Mouse (Mus musculus) MEL (cell line): ENCODE data around the gene Vars. TPM values are rescaled to one million over a fixed set of nuclear protein-coding genes. Genes with fewer than 3 reads are reported as not detected.

Experiments
- DNase-seq: peaks from one replicate; pipeline ENCODE4 v3.0.0; 2011; ENCODE audit warnings: low read depth, low spot score
- H3K27ac ChIP-seq: 2 replicates; pipeline ENCODE4 v1.5.1; 2012; ENCODE audit warnings: low read depth, mild to moderate bottlenecking, control low read depth, low read length, moderate library complexity; ENCODE audit not compliant: control insufficient read depth
- H3K27me3 ChIP-seq, 2 experiments: fragments of 150-350 bp in 1 of 2; sonication (generic) in 1 of 2; 2 replicates each; pipeline ENCODE4 v1.6.1; 2012; ENCODE audit warnings: low read length in 2 of 2, mild to moderate bottlenecking in 2 of 2, improper control_type of control experiment in 1 of 2, moderate library complexity in 1 of 2; ENCODE audit not compliant: insufficient read depth in 2 of 2, control insufficient read depth in 1 of 2
- H3K36me3 ChIP-seq, 2 experiments: 2 replicates each; pipeline ENCODE4 v1.6.1; 2012 to 2014; ENCODE audit warnings: low read length in 2 of 2, improper control_type of control experiment in 1 of 2, inconsistent platforms in 1 of 2, mild to moderate bottlenecking in 1 of 2; ENCODE audit not compliant: insufficient read depth in 2 of 2, control insufficient read depth in 1 of 2
- H3K4me1 ChIP-seq, 2 experiments: fragments of 150-350 bp in 1 of 2; sonication (generic) in 1 of 2; 2 replicates each; pipeline ENCODE4 v1.6.1; 2012; ENCODE audit warnings: low read length in 2 of 2, improper control_type of control experiment in 1 of 2, mild to moderate bottlenecking in 1 of 2; ENCODE audit not compliant: insufficient read depth in 2 of 2, control insufficient read depth in 1 of 2
- H3K4me3 ChIP-seq, 2 experiments: fragments of 150-350 bp in 1 of 2; sonication (generic) in 1 of 2; 2 replicates each; pipeline ENCODE4 v1.5.1; 2012; ENCODE audit warnings: low read depth in 2 of 2, low read length in 2 of 2, mild to moderate bottlenecking in 2 of 2, moderate library complexity in 2 of 2, control low read depth in 1 of 2, improper control_type of control experiment in 1 of 2; ENCODE audit not compliant: control insufficient read depth in 1 of 2, insufficient read depth in 1 of 2
- H3K79me2 ChIP-seq: 2 replicates; pipeline ENCODE4 v1.6.1; 2012; ENCODE audit warnings: mild to moderate bottlenecking, low read length, moderate library complexity; ENCODE audit not compliant: control insufficient read depth, poor library complexity, insufficient read depth
- H3K9ac ChIP-seq: 2 replicates; pipeline ENCODE4 v1.6.1; 2012; ENCODE audit warnings: low read depth, mild to moderate bottlenecking, control low read depth, low read length, moderate library complexity; ENCODE audit not compliant: control insufficient read depth, poor library complexity, severe bottlenecking
- H3K9me3 ChIP-seq: fragments of 150-350 bp; sonication (generic); replicated peaks from 2 replicates; pipeline ENCODE4 v1.6.1; 2012; ENCODE audit warnings: mild to moderate bottlenecking, low read length, improper control_type of control experiment, moderate library complexity; ENCODE audit not compliant: insufficient read depth
- CHD1 ChIP-seq: IDR thresholded peaks from 2 replicates; pipeline ENCODE4 v1.6.1; 2012; ENCODE audit warnings: low read depth, mild to moderate bottlenecking, inconsistent platforms, low read length, improper control_type of control experiment
- CTCF ChIP-seq, 3 experiments: IDR thresholded peaks in 2 of 3; conservative IDR thresholded peaks in 1 of 3; 2 replicates each; pipeline ENCODE4 v1.5.1; 2011 to 2012; ENCODE audit warnings: low read length in 3 of 3, low read depth in 2 of 3, mild to moderate bottlenecking in 2 of 3, improper control_type of control experiment in 1 of 3, inconsistent platforms in 1 of 3, mixed read lengths in 1 of 3, moderate library complexity in 1 of 3; ENCODE audit not compliant: control insufficient read depth in 1 of 3, insufficient read depth in 1 of 3, poor library complexity in 1 of 3, severe bottlenecking in 1 of 3
- E2F4 ChIP-seq: IDR thresholded peaks from 2 replicates; pipeline ENCODE4 v1.6.1; 2011; ENCODE audit warnings: low read depth, low read length, improper control_type of control experiment, borderline replicate concordance
- ELF1 ChIP-seq: IDR thresholded peaks from 2 replicates; pipeline ENCODE4 v1.6.1; 2014; ENCODE audit warnings: low read depth, mild to moderate bottlenecking, inconsistent platforms, low read length, improper control_type of control experiment, moderate library complexity
- GABPA ChIP-seq: IDR thresholded peaks from 2 replicates; pipeline ENCODE4 v1.6.1; 2012; ENCODE audit warnings: low read depth, mild to moderate bottlenecking, inconsistent platforms, low read length, improper control_type of control experiment, moderate library complexity
- HCFC1 ChIP-seq: IDR thresholded peaks from 2 replicates; pipeline ENCODE4 v1.6.1; 2012; ENCODE audit warnings: low read depth, mild to moderate bottlenecking, inconsistent platforms, low read length, improper control_type of control experiment, moderate library complexity
- JUND ChIP-seq: IDR thresholded peaks from 2 replicates; pipeline ENCODE4 v1.6.1; 2011; ENCODE audit warnings: low read depth, mild to moderate bottlenecking, improper control_type of control experiment, low read length
- KAT2A ChIP-seq: conservative IDR thresholded peaks from 2 replicates; pipeline ENCODE4 v1.6.1; 2012; ENCODE audit warnings: low read depth, low read length, improper control_type of control experiment, inconsistent platforms
- MAFK ChIP-seq: IDR thresholded peaks from 2 replicates; pipeline ENCODE4 v1.6.1; 2011; ENCODE audit warnings: low read depth, mild to moderate bottlenecking, low read length, improper control_type of control experiment, borderline replicate concordance
- MAZ ChIP-seq: IDR thresholded peaks from 2 replicates; pipeline ENCODE4 v1.6.1; 2012; ENCODE audit warnings: low read depth, mild to moderate bottlenecking, inconsistent platforms, low read length, improper control_type of control experiment
- MEF2A ChIP-seq: IDR thresholded peaks from 2 replicates; pipeline ENCODE4 v1.6.1; 2014; ENCODE audit warnings: low read depth, mild to moderate bottlenecking, inconsistent platforms, low read length, improper control_type of control experiment; ENCODE audit not compliant: poor library complexity, insufficient replicate concordance, severe bottlenecking; ENCODE audit errors: extremely low read depth
- MXI1 ChIP-seq: IDR thresholded peaks from 2 replicates; pipeline ENCODE4 v1.6.1; 2011; ENCODE audit warnings: mild to moderate bottlenecking, low read depth, low read length, improper control_type of control experiment
- MYC ChIP-seq: IDR thresholded peaks from 2 replicates; pipeline ENCODE4 v1.6.1; 2011; ENCODE audit warnings: low read depth, mild to moderate bottlenecking, low read length, improper control_type of control experiment, moderate library complexity
- NELFE ChIP-seq: IDR thresholded peaks from 2 replicates; pipeline ENCODE4 v1.6.1; 2011; ENCODE audit warnings: low read depth, low read length, improper control_type of control experiment
- POLR2A ChIP-seq, 2 experiments: IDR thresholded peaks; 2 replicates each; pipeline ENCODE4 v1.6.1; 2011 to 2012; ENCODE audit warnings: low read length in 2 of 2, mild to moderate bottlenecking in 2 of 2, control low read depth in 1 of 2, improper control_type of control experiment in 1 of 2, low read depth in 1 of 2, moderate library complexity in 1 of 2; ENCODE audit not compliant: control insufficient read depth in 1 of 2, insufficient read depth in 1 of 2, poor library complexity in 1 of 2
- POLR2AphosphoS2 ChIP-seq: IDR thresholded peaks from 2 replicates; pipeline ENCODE4 v1.6.1; 2011; ENCODE audit warnings: low read length, improper control_type of control experiment
- POLR2AphosphoS5 ChIP-seq: IDR thresholded peaks from 2 replicates; pipeline ENCODE4 v1.6.1; 2012; ENCODE audit warnings: low read depth, borderline replicate concordance, mild to moderate bottlenecking, inconsistent platforms, low read length, moderate library complexity, mixed read lengths
- SIN3A ChIP-seq: IDR thresholded peaks from 2 replicates; pipeline ENCODE4 v1.6.1; 2012; ENCODE audit warnings: low read length, improper control_type of control experiment, inconsistent platforms
- SMC3 ChIP-seq: IDR thresholded peaks from 2 replicates; pipeline ENCODE4 v1.6.1; 2011; ENCODE audit warnings: low read depth, low read length, improper control_type of control experiment
- TBP ChIP-seq: IDR thresholded peaks from 2 replicates; pipeline ENCODE4 v1.8.0; 2011; ENCODE audit warnings: low read depth, low read length, improper control_type of control experiment
- TCF12 ChIP-seq: IDR thresholded peaks from 2 replicates; pipeline ENCODE4 v1.6.1; 2014; ENCODE audit warnings: low read depth, mild to moderate bottlenecking, inconsistent platforms, low read length, improper control_type of control experiment, moderate library complexity
- USF1 ChIP-seq: IDR thresholded peaks from 2 replicates; pipeline ENCODE4 v1.6.1; 2014; ENCODE audit warnings: low read depth, mild to moderate bottlenecking, inconsistent platforms, low read length, improper control_type of control experiment, moderate library complexity
- ZKSCAN1 ChIP-seq: IDR thresholded peaks from 2 replicates; pipeline ENCODE4 v1.6.1; 2012; ENCODE audit warnings: low read depth, mild to moderate bottlenecking, inconsistent platforms, low read length, improper control_type of control experiment, moderate library complexity
- ZNF384 ChIP-seq: IDR thresholded peaks from 2 replicates; pipeline ENCODE4 v1.6.1; 2012; ENCODE audit warnings: low read depth, mild to moderate bottlenecking, inconsistent platforms, low read length, improper control_type of control experiment
- polyA plus RNA-seq, 2 experiments: library from polyadenylated mRNA; stranded (reverse) in 1 of 2; unstranded in 1 of 2; fragments of >175 nt in 1 of 2; fragments of >200 nt in 1 of 2; gene quantifications; 2 replicates each; pipeline versions ENCODE4 v1.2.1 to v1.2.4; 2012; ENCODE audit warnings: low replicate concordance in 2 of 2, low read depth in 1 of 2; ENCODE audit not compliant: insufficient read length in 2 of 2, insufficient read depth in 1 of 2, missing spikeins in 1 of 2
- total RNA-seq: library from RNA; depleted of rRNA; stranded (reverse); fragments of 300-350 nt; gene quantifications from 2 replicates; pipeline ENCODE4 v1.2.3, GENCODE M21; 2012

Vars gene
- total and polyA plus RNA-seq, 3 experiments: 149 to 251 TPM; not detected in 1

GRCm38 (mm10) chr17:35000717-35001451 lies at the start of gene Vars (continued):
- 0 out of 2 replicates have a peak, but pooled peaks have one; percentile 2 for TF ChIP-seq TBP
- peak; percentile 76 for TF ChIP-seq MXI1
- no peak for TF ChIP-seq MEF2A
- no peak for TF ChIP-seq SMC3

- Histone ChIP-seq H3K27ac (peak overlapping the region; percentile 90), H3K9ac (peak overlapping the region; percentile 100), H3K27me3 (no peaks in the 10 kb centered on the region), H3K4me3 (peak overlapping the region; percentile 64 to 99), H3K4me1 (peaks cover 0 to 3% of the 10 kb centered on the region in 2 experiments; a peak in 1 of 4 replicates), H3K36me3 (peaks cover 0 to 11% of the 10 kb centered on the region in 2 experiments; a peak in 3 of 4 replicates), H3K79me2 (peaks cover 22% of the 10 kb centered on the region), H3K9me3 (no peaks in the 10 kb centered on the region)
- TF ChIP-seq GABPA: no peak
- no peak for TF ChIP-seq E2F4
- TF ChIP-seq CHD1: peak; percentile 85
- peak; percentile 50; the same call in 1 of the 2 replicates for TF ChIP-seq USF1
- TF ChIP-seq POLR2AphosphoS2: 0 out of 2 replicates have a peak, but pooled peaks have one; percentile 15
- 0 out of 2 replicates have a peak, but pooled peaks have one; percentile 62 for TF ChIP-seq MYC
- TF ChIP-seq ZKSCAN1: no peak
- DNase-seq: peak; percentile 27
Measured at GRCm38 (mm10) chr17:34951636-34952377, 49.0 kb upstream of the Vars start.

GRCm38 (mm10) chr17:34952378-34953040 lies 48.3 kb upstream of the Vars start:
- Histone ChIP-seq H3K4me3 (peak overlapping the region; percentile 64 to 99), H3K27ac (peak overlapping the region; percentile 90), H3K4me1 (peaks cover 0 to 3% of the 10 kb centered on the region in 2 experiments; a peak in 1 of 4 replicates), H3K9me3 (no peaks in the 10 kb centered on the region), H3K27me3 (no peaks in the 10 kb centered on the region), H3K36me3 (peaks cover 0 to 11% of the 10 kb centered on the region in 2 experiments; a peak in 3 of 4 replicates), H3K9ac (peak overlapping the region; percentile 100), H3K79me2 (peaks cover 22% of the 10 kb centered on the region)
- peak; percentile 78 for DNase-seq
- TF ChIP-seq NELFE (peak; percentile 97), TBP (peak; percentile 97), ELF1 (no peak), CHD1 (no peak), HCFC1 (peak; percentile 85), SIN3A (peak; percentile 85), MAZ (no peak), MYC (peak; percentile 76; the same call in 1 of the 2 replicates), POLR2A (IDR thresholded peaks at IDR 0.05; ENCODE audit: control insufficient read depth in 1 of 2, insufficient read depth in 1 of 2, low read depth in 1 of 2, low read length in 2 of 2, poor library complexity in 1 of 2) (peak; percentile 87 to 97), POLR2AphosphoS2 (peak; percentile 96), CTCF (IDR thresholded peaks at IDR 0.05 in 2 of 3, conservative IDR thresholded peaks at IDR 0.05 in 1 of 3; ENCODE audit: control insufficient read depth in 1 of 3, insufficient read depth in 1 of 3, low read depth in 2 of 3, low read length in 3 of 3, poor library complexity in 1 of 3, severe bottlenecking in 1 of 3) (peak; percentile 24 to 35 (median 30); a peak in 3 of 6 replicates), MXI1 (peak; percentile 73), KAT2A (peak; percentile 54), JUND (no peak), SMC3 (no peak), ZKSCAN1 (no peak), MAFK (no peak), TCF12 (peak; percentile 26; the same call in 1 of the 2 replicates), ZNF384 (no peak), POLR2AphosphoS5 (peak; percentile 84; the same call in 1 of the 2 replicates)
